Mouse (Mus musculus) retina, postnatal 7 days (tissue): ENCODE results near the gene Pdap1.
"Not testable (repeated sequence)": the region's sequence is repeated elsewhere in the genome, so short reads cannot be mapped to it uniquely, and the experiment has no call there.

ENCODE experiments used
- DNase-seq: peaks from one replicate; pipeline ENCODE4 v3.0.0-alpha.2; 2012; ENCODE audit warnings: low read depth, low spot score

Pdap1 gene

GRCm38 (mm10) chr5:145083201-145083600, 56.8 kb downstream of the Pdap1 start:
- DNase-seq: not testable (repeated sequence)

- DNase-seq: no peak
Observed at GRCm38 (mm10) chr5:145081866-145082613, 58.0 kb downstream of the Pdap1 start.
